Mouse (Mus musculus) embryonic facial prominence, embryonic 13.5 days (tissue): ENCODE data around the gene Lgsn. TPM values are rescaled to one million over a fixed set of nuclear protein-coding genes. Genes with fewer than 3 reads are reported as not detected.

ENCODE experiments used
- ATAC-seq: fragments of 200-750 bp; cut with Nextera tagmentation; 2 replicates; pipeline ENCODE4 v1.8.0; 2017; ENCODE audit warnings: low read depth; ENCODE audit not compliant: insufficient number of reproducible peaks, insufficient read depth, low FRiP score, low TSS enrichment
- H3K27ac ChIP-seq: fragments of 300-500 bp; sonication (generic); 2 replicates; pipeline ENCODE4 v1.5.1; 2015; ENCODE audit warnings: moderate library complexity, mild to moderate bottlenecking, inconsistent platforms
- H3K27me3 ChIP-seq: fragments of 300-500 bp; sonication (generic); 2 replicates; pipeline ENCODE4 v1.6.1; 2015; ENCODE audit warnings: mild to moderate bottlenecking, inconsistent platforms
- H3K36me3 ChIP-seq: fragments of 300-500 bp; sonication (generic); 2 replicates; pipeline ENCODE4 v1.6.1; 2015; ENCODE audit warnings: mild to moderate bottlenecking, inconsistent platforms
- H3K4me1 ChIP-seq: fragments of 300-500 bp; sonication (generic); 2 replicates; pipeline ENCODE4 v1.6.1; 2015; ENCODE audit warnings: inconsistent platforms
- H3K4me2 ChIP-seq: fragments of 300-500 bp; sonication (generic); 2 replicates; pipeline ENCODE4 v1.6.1; 2015; ENCODE audit warnings: moderate library complexity, mild to moderate bottlenecking, inconsistent platforms
- H3K4me3 ChIP-seq: fragments of 300-500 bp; sonication (generic); 2 replicates; pipeline ENCODE4 v1.5.1; 2015; ENCODE audit warnings: mild to moderate bottlenecking, inconsistent platforms
- H3K9ac ChIP-seq: fragments of 300-500 bp; sonication (generic); 2 replicates; pipeline ENCODE4 v1.6.1; 2015; ENCODE audit warnings: mild to moderate bottlenecking, inconsistent platforms
- H3K9me3 ChIP-seq: fragments of 300-500 bp; sonication (generic); 2 replicates; pipeline ENCODE4 v1.6.1; 2016; ENCODE audit warnings: inconsistent platforms
- WGBS: fragments of 180-500 bp; shearing (Covaris S2); methylation state at CpG from one replicate; pipeline ENCODE4 v1.1.7; 2015; ENCODE audit warnings: mixed read lengths; 5-methylcytosine and 5-hydroxymethylcytosine counted together
- polyA plus RNA-seq: library from polyadenylated mRNA; unstranded; fragments of >200 nt; fragmentation: Nextera tagmentation; extraction: Ambion mirVana; gene quantifications from 2 replicates; pipeline ENCODE4 v1.2.1, GENCODE M21; 2015

Gene Lgsn
- polyA plus RNA-seq, result not detected in 2 replicates

DNA sequence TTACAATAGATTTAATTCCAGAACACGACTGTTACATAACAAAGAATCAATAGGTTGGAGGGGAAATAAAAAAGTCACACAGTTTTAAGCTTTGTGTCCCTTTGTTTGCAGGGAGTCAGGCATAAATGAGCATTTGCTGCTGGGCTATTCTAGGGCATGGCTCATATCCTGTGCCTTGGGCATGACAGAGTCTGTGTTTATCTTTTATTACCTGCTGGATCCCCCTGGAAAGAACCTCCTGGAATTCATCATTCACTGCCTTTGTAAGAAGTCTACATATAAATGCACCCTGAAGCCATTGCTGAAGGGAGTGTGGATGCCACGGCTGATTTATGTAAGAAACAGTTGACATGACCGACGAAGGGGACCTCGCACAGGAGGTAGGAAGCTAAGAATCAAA lies at the start of gene Lgsn:
Lgsn (plus strand) TSS at position 301 of the 400 bp plus-strand sequence.
- H3K9me3 ChIP-seq, result no peaks in the 10 kb centered on the region
- no peaks in the 10 kb centered on the region for H3K36me3 ChIP-seq
- no peak within 1 kb of the TSS for H3K4me2 ChIP-seq
- H3K4me1 ChIP-seq, result no peaks in the 10 kb centered on the region
- WGBS, result 69% methylated on average over 5 of the region's 5 CpGs
- no peak within 1 kb of the TSS for H3K4me3 ChIP-seq
- H3K27me3 ChIP-seq, result no peaks in the 10 kb centered on the region
- H3K9ac ChIP-seq, result no peak within 1 kb of the TSS
- H3K27ac ChIP-seq, result no peak within 1 kb of the TSS
- ATAC-seq, result no peak

DNA sequence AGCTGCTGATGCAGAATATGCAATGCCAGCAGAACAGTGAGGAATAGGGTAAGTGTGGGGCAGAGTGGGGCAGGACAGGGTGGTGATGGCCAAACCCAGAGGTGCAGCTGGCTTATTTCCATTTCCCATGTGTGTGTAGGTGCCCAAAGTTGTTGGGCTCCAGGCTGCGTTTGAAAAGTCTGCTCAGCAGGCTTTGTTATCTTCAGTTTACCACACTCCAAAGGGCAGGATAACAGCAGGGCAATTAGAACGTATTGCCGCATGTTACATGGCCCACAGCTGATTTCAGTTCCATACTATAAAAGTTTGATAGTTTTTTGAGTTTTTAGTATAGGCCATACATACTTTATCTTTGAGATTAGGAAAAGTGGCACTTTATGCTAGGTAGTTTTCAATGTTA lies 37.8 kb upstream of the Lgsn start:
- ATAC-seq, result no peak
- no peak overlapping the region for H3K9ac ChIP-seq
- no peaks in the 10 kb centered on the region for H3K36me3 ChIP-seq
- H3K4me3 ChIP-seq, result no peak overlapping the region
- H3K27ac ChIP-seq, result no peak overlapping the region
- H3K27me3 ChIP-seq, result no peaks in the 10 kb centered on the region
- no peak overlapping the region for H3K4me2 ChIP-seq
- WGBS, result 86% methylated on average over 3 of the region's 3 CpGs
- no peaks in the 10 kb centered on the region for H3K9me3 ChIP-seq
- peaks cover 6% of the 10 kb centered on the region for H3K4me1 ChIP-seq

DNA sequence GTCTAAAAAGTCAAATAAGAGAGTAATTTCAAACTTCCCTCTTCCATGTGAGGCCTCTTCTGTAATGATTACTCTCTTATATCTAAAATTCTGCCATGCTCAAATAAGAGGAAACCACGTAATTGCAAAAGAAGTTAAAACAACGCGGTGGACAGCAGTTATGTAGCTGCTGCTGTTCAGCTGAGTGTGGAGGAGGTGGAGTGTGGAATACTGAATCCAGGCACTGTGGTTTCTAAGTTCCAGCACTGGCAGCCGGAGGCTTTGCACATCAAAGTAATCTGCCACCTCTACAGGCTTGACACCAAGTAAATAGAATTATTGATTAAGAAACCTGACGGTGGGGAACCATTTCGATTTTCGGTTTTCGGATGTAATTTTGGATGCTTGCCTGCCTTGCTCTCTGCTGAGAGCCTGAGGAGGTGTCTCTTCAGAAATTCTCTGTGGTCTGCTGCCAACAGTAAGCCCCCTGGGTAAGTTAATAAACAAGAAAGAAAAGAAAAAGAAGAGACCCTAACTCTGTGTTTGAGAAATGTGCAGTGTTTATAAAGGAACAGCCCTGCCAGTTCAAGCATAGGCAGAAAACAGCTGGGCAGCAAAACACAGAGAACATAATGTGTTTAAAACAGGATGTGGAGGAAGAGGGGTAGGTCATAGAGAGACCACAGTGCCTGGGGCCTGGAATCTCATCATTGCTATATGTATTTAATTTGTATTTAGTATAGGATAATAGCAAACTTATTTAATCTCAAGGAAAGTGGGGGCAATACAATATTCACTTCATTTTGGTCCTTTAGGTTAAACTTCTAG lies 33.7 kb upstream of the Lgsn start:
- Histone ChIP-seq H3K27me3 (no peaks in the 10 kb centered on the region), H3K9ac (no peak overlapping the region), H3K4me3 (no peak overlapping the region), H3K36me3 (no peaks in the 10 kb centered on the region), H3K4me1 (peaks cover 6% of the 10 kb centered on the region), H3K9me3 (no peaks in the 10 kb centered on the region), H3K27ac (no peak overlapping the region), H3K4me2 (peak overlapping the region; percentile 22)
- 34% methylated on average over 8 of the region's 8 CpGs for WGBS
- no peak for ATAC-seq

DNA sequence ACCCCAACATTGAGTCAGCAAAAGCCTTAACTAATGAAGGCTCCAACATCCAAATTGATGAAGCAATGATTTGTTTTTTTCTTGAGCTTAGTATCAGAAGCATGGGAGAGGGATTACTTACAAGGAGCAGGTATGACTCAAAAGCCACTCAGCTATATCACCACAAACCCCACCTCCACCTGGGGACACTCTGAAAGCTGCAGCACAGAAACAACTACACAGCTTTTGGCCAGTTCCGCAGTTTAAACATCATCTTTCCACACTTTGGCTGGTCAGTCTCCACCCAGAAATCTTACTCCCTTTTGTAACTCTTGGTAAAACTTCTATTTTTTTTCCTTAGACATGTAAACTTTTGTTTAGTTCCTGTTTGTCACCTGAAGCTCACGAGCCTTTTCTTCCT lies 32.6 kb upstream of the Lgsn start:
- 77% methylated on average over 2 of the region's 2 CpGs for whole genome bisulfite sequencing

DNA sequence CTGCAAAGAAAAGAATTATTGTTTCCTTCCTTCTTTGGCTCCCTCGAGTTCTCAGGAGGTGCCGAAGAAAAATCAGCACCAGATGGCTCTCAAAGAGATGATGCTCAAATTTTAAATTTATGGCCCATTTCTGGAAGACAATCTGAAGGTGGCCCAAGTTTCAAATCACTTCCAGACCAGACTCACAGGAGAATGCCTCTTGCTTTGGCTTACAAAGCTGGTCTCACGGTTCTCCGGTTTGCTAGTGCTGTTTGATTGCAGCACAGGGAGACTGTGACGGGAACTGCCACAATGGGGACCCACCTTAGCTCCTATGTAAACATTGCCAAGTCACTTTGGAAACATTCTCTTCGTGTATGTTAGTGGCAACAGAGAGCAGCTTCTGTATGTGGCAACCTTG lies 26.5 kb upstream of the Lgsn start:
- Histone ChIP-seq H3K9me3 (no peaks in the 10 kb centered on the region), H3K9ac (no peak overlapping the region), H3K4me3 (no peak overlapping the region), H3K27ac (no peak overlapping the region), H3K27me3 (no peaks in the 10 kb centered on the region), H3K4me1 (peaks cover 15% of the 10 kb centered on the region), H3K36me3 (no peaks in the 10 kb centered on the region), H3K4me2 (no peak overlapping the region)
- ATAC-seq, result no peak
- 9% methylated on average over 6 of the region's 6 CpGs for WGBS

More for the DNA sequence above, 32.6 kb upstream of the Lgsn start:
- ATAC-seq, result no peak
- H3K36me3 ChIP-seq, result no peaks in the 10 kb centered on the region
- no peak overlapping the region for H3K4me2 ChIP-seq
- no peaks in the 10 kb centered on the region for H3K9me3 ChIP-seq
- H3K27me3 ChIP-seq, result no peaks in the 10 kb centered on the region
- H3K4me1 ChIP-seq, result peaks cover 6% of the 10 kb centered on the region
- H3K27ac ChIP-seq, result no peak overlapping the region
- H3K9ac ChIP-seq, result no peak overlapping the region
- H3K4me3 ChIP-seq, result no peak overlapping the region

DNA sequence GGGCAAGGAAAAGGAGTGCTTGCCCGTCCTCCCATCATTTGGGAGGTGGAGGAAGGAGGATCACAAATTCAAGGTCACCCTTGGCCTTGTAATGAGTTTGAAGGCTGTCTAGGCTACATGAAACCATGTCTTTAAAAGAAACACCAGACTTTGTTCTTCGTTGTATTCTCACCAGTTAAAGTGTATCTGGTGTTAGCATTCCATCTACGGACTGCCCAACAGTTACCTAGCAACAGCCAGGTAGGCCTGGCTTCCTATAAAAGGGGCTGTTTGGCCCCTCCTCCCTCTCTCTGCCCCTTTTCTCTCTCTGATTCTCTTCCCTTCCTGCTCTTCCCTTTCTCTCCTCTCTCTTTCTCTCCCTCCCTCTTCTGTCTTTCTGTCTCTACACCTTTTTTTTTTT lies 25.7 kb upstream of the Lgsn start:
- H3K9me3 ChIP-seq, result no peaks in the 10 kb centered on the region
- H3K27me3 ChIP-seq, result no peaks in the 10 kb centered on the region
- H3K36me3 ChIP-seq, result no peaks in the 10 kb centered on the region
- no peak for ATAC-seq
- no peak overlapping the region for H3K4me2 ChIP-seq
- WGBS, result 62% methylated on average over 3 of the region's 3 CpGs
- H3K4me1 ChIP-seq, result peaks cover 15% of the 10 kb centered on the region
- H3K4me3 ChIP-seq, result no peak overlapping the region
- H3K27ac ChIP-seq, result no peak overlapping the region
- H3K9ac ChIP-seq, result no peak overlapping the region

DNA sequence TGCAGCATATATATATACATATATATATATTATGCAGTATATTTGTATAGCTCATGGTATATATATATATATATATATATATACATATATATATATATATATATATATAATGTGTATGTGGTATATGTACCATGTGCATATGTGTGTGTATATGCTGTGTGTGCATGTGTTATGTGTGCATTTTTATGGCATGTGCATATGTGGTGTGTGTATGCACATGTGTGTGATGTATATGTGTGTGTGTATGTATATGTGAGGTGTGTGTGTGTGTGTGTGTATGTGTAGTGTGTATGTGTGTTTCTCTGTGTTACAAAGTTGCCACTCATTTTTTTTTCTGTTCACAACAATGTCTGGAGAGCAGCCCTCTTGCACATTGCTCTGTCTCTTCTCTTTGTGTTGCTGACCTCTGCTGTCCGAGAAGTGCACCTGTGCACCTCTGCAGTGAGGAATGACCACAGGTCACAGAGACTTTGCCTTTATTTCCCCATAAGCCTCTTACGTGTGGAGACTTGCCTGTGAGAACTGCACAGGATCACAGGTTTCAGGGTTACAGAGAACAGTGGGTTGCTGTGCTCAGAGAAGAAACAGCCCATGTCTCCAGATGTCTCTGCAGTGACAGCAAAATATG lies 23.3 kb upstream of the Lgsn start:
- H3K27ac ChIP-seq, result no peak overlapping the region
- WGBS, result 65% methylated on average over 2 of the region's 2 CpGs
- no peak overlapping the region for H3K4me2 ChIP-seq
- H3K9ac ChIP-seq, result no peak overlapping the region
- no peaks in the 10 kb centered on the region for H3K36me3 ChIP-seq
- H3K4me1 ChIP-seq, result peaks cover 15% of the 10 kb centered on the region
- no peaks in the 10 kb centered on the region for H3K9me3 ChIP-seq
- ATAC-seq, result no peak
- no peaks in the 10 kb centered on the region for H3K27me3 ChIP-seq
- no peak overlapping the region for H3K4me3 ChIP-seq

DNA sequence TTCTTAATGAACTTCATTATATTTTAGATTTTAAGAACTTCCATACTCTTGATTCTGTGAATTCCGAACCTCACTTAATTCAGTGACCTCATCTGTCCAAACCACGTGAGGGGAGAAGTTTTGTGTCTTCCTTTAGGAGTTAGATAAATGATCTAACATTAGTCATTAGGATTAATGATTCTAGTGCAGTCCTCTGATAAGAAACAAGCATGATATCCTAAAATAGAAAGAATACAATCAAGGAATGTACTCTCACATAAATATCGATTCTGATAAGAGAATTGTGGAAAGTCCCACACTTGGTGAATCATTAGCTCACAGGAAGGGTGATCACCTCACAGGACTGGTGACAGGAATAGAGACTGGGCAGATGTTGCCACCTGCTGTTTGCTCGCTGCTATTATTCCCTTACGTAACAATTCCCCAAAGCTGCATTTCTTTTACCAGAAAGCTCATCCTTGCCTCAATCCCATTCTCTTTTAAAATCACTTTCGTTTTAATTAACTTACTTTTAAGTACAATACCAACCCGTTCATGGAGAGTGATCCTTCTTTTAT lies 22.3 kb upstream of the Lgsn start:
- no peak for ATAC-seq
- no peak overlapping the region for H3K4me3 ChIP-seq
- peaks cover 15% of the 10 kb centered on the region for H3K4me1 ChIP-seq
- 20% methylated on average over 7 of the region's 7 CpGs for WGBS
- H3K27me3 ChIP-seq, result no peaks in the 10 kb centered on the region
- no peaks in the 10 kb centered on the region for H3K9me3 ChIP-seq
- no peak overlapping the region for H3K9ac ChIP-seq
- no peaks in the 10 kb centered on the region for H3K36me3 ChIP-seq
- H3K27ac ChIP-seq, result no peak overlapping the region
- H3K4me2 ChIP-seq, result no peak overlapping the region

DNA sequence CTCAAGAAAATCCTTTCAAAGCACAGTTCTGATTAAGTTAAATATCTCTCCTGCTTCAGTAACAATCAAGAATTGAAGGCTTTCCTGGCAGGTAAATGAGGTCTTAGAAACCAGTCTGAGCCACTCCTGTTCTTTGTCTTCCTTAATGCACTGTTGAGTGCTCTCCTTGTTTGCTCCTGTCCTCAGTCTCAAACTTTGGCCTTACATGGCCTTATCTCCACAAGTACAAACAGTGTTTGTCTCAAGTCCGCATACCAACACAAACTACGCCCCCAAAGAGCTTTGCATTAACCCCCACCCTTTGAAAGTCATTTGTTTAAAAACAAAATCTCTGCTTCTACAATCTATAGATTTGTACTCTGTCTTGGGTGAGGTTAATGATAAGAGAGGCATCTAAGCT lies 20.0 kb upstream of the Lgsn start:
- Histone ChIP-seq H3K27ac (no peak overlapping the region), H3K4me3 (no peak overlapping the region), H3K36me3 (no peaks in the 10 kb centered on the region), H3K4me1 (no peaks in the 10 kb centered on the region), H3K4me2 (no peak overlapping the region), H3K9me3 (no peaks in the 10 kb centered on the region), H3K9ac (no peak overlapping the region), H3K27me3 (no peaks in the 10 kb centered on the region)
- no peak for ATAC-seq
- WGBS, result 75% methylated on average over 2 of the region's 2 CpGs

DNA sequence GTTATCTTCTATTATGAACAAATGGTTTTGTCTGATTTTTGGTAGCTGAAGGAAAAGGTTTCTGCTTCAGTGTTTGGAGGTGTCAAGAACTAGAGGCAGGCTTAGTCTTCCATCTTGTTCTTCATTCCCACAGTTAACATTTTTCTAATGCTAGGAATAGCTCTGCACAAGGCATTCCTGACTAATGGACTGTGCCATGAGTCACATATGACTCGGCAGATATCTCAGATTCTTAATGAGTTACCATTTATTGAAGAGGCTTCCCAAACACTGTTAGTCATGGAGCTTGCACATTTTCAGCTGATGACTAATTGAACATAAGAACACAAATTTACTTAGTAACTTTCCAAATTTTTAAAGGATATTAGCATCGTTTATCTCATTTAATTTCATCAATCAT lies 19.3 kb upstream of the Lgsn start:
- ATAC-seq, result no peak
- no peaks in the 10 kb centered on the region for H3K27me3 ChIP-seq
- no peaks in the 10 kb centered on the region for H3K4me1 ChIP-seq
- no peak overlapping the region for H3K9ac ChIP-seq
- no peaks in the 10 kb centered on the region for H3K9me3 ChIP-seq
- no peaks in the 10 kb centered on the region for H3K36me3 ChIP-seq
- WGBS, result 86% methylated on average over 2 of the region's 2 CpGs
- H3K4me2 ChIP-seq, result no peak overlapping the region
- H3K4me3 ChIP-seq, result no peak overlapping the region
- no peak overlapping the region for H3K27ac ChIP-seq

DNA sequence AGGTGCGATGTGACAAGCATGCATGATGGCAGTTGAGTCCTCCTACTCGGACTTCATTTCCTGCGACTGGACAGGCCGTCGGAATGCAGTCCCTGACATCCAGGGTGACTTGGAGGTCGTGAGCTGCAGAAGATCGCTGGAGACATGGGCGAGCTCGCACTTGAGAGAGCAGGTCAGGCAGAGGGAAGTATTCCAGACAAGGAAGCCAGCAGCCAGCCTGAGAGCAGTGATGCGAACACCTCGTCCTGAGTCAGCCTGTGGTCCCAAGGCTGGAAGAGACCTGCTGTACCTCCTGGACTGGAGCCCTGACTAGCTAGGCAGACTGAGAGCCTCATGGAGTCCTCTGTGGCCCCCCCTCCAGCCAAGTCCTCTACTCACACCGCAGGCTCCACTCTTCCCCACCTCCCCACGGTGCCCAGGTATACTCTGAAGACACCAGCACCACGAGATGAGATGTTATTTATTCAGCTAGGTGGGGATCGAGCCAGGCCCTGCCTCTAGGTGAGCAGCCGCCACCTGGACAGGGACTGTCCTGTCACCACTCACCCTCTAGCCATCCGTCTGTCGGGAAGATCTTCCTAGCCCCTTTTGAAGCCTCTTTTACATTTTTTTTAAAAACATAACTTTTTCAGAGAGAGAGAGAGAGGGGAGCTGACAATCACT lies 11.5 kb upstream of the Lgsn start:
- WGBS, result 69% methylated on average over 18 of the region's 18 CpGs
- Histone ChIP-seq H3K36me3 (no peaks in the 10 kb centered on the region), H3K9ac (no peak overlapping the region), H3K9me3 (no peaks in the 10 kb centered on the region), H3K4me1 (no peaks in the 10 kb centered on the region), H3K4me3 (no peak overlapping the region), H3K27ac (no peak overlapping the region), H3K4me2 (no peak overlapping the region), H3K27me3 (no peaks in the 10 kb centered on the region)
- ATAC-seq, result no peak
